Mouse (Mus musculus) midbrain, embryonic 10.5 days (tissue): ENCODE measurements around the gene Dcakd. TPM values are rescaled to one million over a fixed set of nuclear protein-coding genes. Genes with fewer than 3 reads are reported as not detected.

Experiments
- DNase-seq: peaks from one replicate; pipeline ENCODE4 v3.0.0-alpha.2; 2017; ENCODE audit warnings: low spot score
- H3K27ac ChIP-seq: fragments of 300-500 bp; sonication (generic); replicated peaks from 2 replicates; pipeline ENCODE4 v1.5.1; 2016; ENCODE audit warnings: mild to moderate bottlenecking
- H3K27me3 ChIP-seq: fragments of 300-500 bp; sonication (generic); 2 replicates; pipeline ENCODE4 v1.6.1; 2016; ENCODE audit warnings: low read depth, mild to moderate bottlenecking; ENCODE audit not compliant: poor library complexity, severe bottlenecking
- H3K36me3 ChIP-seq: fragments of 300-500 bp; sonication (generic); 2 replicates; pipeline ENCODE4 v1.6.1; 2016; ENCODE audit warnings: mild to moderate bottlenecking, moderate library complexity
- H3K4me1 ChIP-seq: fragments of 300-500 bp; sonication (generic); 2 replicates; pipeline ENCODE4 v1.6.1; 2016
- H3K4me3 ChIP-seq: fragments of 300-500 bp; sonication (generic); 2 replicates; pipeline ENCODE4 v1.5.1; 2016; ENCODE audit warnings: mild to moderate bottlenecking, moderate library complexity
- H3K9me3 ChIP-seq: fragments of 300-500 bp; sonication (generic); replicated peaks from 2 replicates; pipeline ENCODE4 v1.6.1; 2016; ENCODE audit warnings: mild to moderate bottlenecking
- WGBS: fragments of 180-500 bp; shearing (Covaris S2); methylation state at CpG from one replicate; pipeline ENCODE4 v1.1.7; 2016; 5-methylcytosine and 5-hydroxymethylcytosine counted together
- polyA plus RNA-seq: library from polyadenylated mRNA; unstranded; fragments of >200 nt; fragmentation: Nextera tagmentation; extraction: Ambion mirVana; gene quantifications from 2 replicates; pipeline ENCODE4 v1.2.1, GENCODE M21; 2016

Gene Dcakd
- polyA plus RNA-seq, 1 experiment from 2014 or later = 265 TPM

GRCm38 (mm10) chr11:102998254-102998576, 29.9 kb downstream of the Dcakd start:
- no peak overlapping the region for H3K4me3 ChIP-seq
- no peak for DNase-seq
- peaks cover 77% of the 10 kb centered on the region for H3K36me3 ChIP-seq
- no peaks in the 10 kb centered on the region for H3K9me3 ChIP-seq
- peaks cover 35% of the 10 kb centered on the region for H3K4me1 ChIP-seq
- H3K27ac ChIP-seq = peak overlapping the region; percentile 2
- no peaks in the 10 kb centered on the region for H3K27me3 ChIP-seq
- WGBS = 88% methylated on average over 7 of the region's 7 CpGs

GRCm38 (mm10) chr11:102996991-102997770, 31.0 kb downstream of the Dcakd start:
- Histone ChIP-seq H3K4me1 (peaks cover 41% of the 10 kb centered on the region), H3K9me3 (no peaks in the 10 kb centered on the region), H3K27ac (no peak overlapping the region), H3K4me3 (no peak overlapping the region), H3K27me3 (peaks cover 5% of the 10 kb centered on the region), H3K36me3 (peaks cover 71% of the 10 kb centered on the region)
- 92% methylated on average over 12 of the region's 12 CpGs for WGBS
- no peak for DNase-seq

- H3K27me3 ChIP-seq = peaks cover 13% of the 10 kb centered on the region
- H3K9me3 ChIP-seq = no peaks in the 10 kb centered on the region
- DNase-seq = no peak
- peaks cover 49% of the 10 kb centered on the region for H3K4me1 ChIP-seq
- 92% methylated on average over 7 of the region's 7 CpGs for WGBS
- peaks cover 71% of the 10 kb centered on the region for H3K36me3 ChIP-seq
- H3K4me3 ChIP-seq = no peak overlapping the region
- H3K27ac ChIP-seq = no peak overlapping the region
Measured at GRCm38 (mm10) chr11:102996385-102996784, 31.7 kb downstream of the Dcakd start.

- peaks cover 27% of the 10 kb centered on the region for H3K27me3 ChIP-seq
- DNase-seq = no peak
- peaks cover 65% of the 10 kb centered on the region for H3K36me3 ChIP-seq
- H3K4me3 ChIP-seq = no peak overlapping the region
- H3K9me3 ChIP-seq = no peaks in the 10 kb centered on the region
- H3K4me1 ChIP-seq = peaks cover 62% of the 10 kb centered on the region
- H3K27ac ChIP-seq = no peak overlapping the region
- WGBS = 92% methylated on average over 18 of the region's 18 CpGs
Measured at GRCm38 (mm10) chr11:102994952-102995351, 33.2 kb downstream of the Dcakd start.

- H3K9me3 ChIP-seq = no peaks in the 10 kb centered on the region
- DNase-seq = no peak
- H3K27me3 ChIP-seq = peaks cover 42% of the 10 kb centered on the region
- no peak overlapping the region for H3K4me3 ChIP-seq
- no peak overlapping the region; the same call in 1 of the 2 replicates for H3K27ac ChIP-seq
- H3K4me1 ChIP-seq = peaks cover 55% of the 10 kb centered on the region
- peaks cover 51% of the 10 kb centered on the region for H3K36me3 ChIP-seq
- 48% methylated on average over 17 of the region's 17 CpGs for WGBS
Measured at GRCm38 (mm10) chr11:102993420-102994029, 34.6 kb downstream of the Dcakd start.

- no peak overlapping the region for H3K4me3 ChIP-seq
- no peaks in the 10 kb centered on the region for H3K9me3 ChIP-seq
- peaks cover 49% of the 10 kb centered on the region for H3K4me1 ChIP-seq
- peaks cover 47% of the 10 kb centered on the region for H3K27me3 ChIP-seq
- peaks cover 45% of the 10 kb centered on the region for H3K36me3 ChIP-seq
- 5% methylated on average over 5 of the region's 5 CpGs for WGBS
- DNase-seq = peak; percentile 78
- H3K27ac ChIP-seq = no peak overlapping the region
Measured at GRCm38 (mm10) chr11:102992940-102993339, 35.2 kb downstream of the Dcakd start.

GRCm38 (mm10) chr11:102991681-102992080, 36.5 kb downstream of the Dcakd start:
- 2% methylated on average over 16 of the region's 16 CpGs for WGBS
- Histone ChIP-seq H3K27me3 (peaks cover 50% of the 10 kb centered on the region), H3K4me1 (peaks cover 51% of the 10 kb centered on the region), H3K27ac (peak overlapping the region; percentile 74), H3K4me3 (peak overlapping the region; percentile 42), H3K36me3 (peaks cover 32% of the 10 kb centered on the region), H3K9me3 (no peaks in the 10 kb centered on the region)
- peak; percentile 45 for DNase-seq

GRCm38 (mm10) chr11:102990152-102990663, 37.9 kb downstream of the Dcakd start:
- DNase-seq = peak; percentile 49
- 1% methylated on average over 29 of the region's 29 CpGs for WGBS
- peak overlapping the region; percentile 54 for H3K4me3 ChIP-seq
- peaks cover 58% of the 10 kb centered on the region for H3K27me3 ChIP-seq
- H3K9me3 ChIP-seq = no peaks in the 10 kb centered on the region
- peaks cover 56% of the 10 kb centered on the region for H3K4me1 ChIP-seq
- peak overlapping the region; percentile 3; the same call in 1 of the 2 replicates for H3K27ac ChIP-seq
- peaks cover 17% of the 10 kb centered on the region for H3K36me3 ChIP-seq

GRCm38 (mm10) chr11:102989641-102990151, 38.4 kb downstream of the Dcakd start:
- Histone ChIP-seq H3K4me1 (peaks cover 61% of the 10 kb centered on the region), H3K27me3 (peaks cover 58% of the 10 kb centered on the region), H3K4me3 (peak overlapping the region; percentile 54), H3K9me3 (no peaks in the 10 kb centered on the region), H3K36me3 (peaks cover 12% of the 10 kb centered on the region), H3K27ac (peak overlapping the region; percentile 3; the same call in 1 of the 2 replicates)
- DNase-seq = no peak
- 5% methylated on average over 28 of the region's 28 CpGs for WGBS

- no peak for DNase-seq
- Histone ChIP-seq H3K36me3 (no peaks in the 10 kb centered on the region), H3K4me1 (peaks cover 34% of the 10 kb centered on the region), H3K9me3 (no peaks in the 10 kb centered on the region), H3K4me3 (no peak overlapping the region), H3K27me3 (peaks cover 36% of the 10 kb centered on the region), H3K27ac (no peak overlapping the region)
- WGBS = 58% methylated on average over 6 of the region's 6 CpGs
Measured at GRCm38 (mm10) chr11:102985160-102985559, 43.0 kb downstream of the Dcakd start.

- peaks cover 30% of the 10 kb centered on the region for H3K4me1 ChIP-seq
- WGBS = 74% methylated on average over 4 of the region's 4 CpGs
- H3K27me3 ChIP-seq = peaks cover 32% of the 10 kb centered on the region
- H3K4me3 ChIP-seq = no peak overlapping the region
- DNase-seq = no peak
- H3K9me3 ChIP-seq = no peaks in the 10 kb centered on the region
- no peaks in the 10 kb centered on the region for H3K36me3 ChIP-seq
- peak overlapping the region; percentile 52; the same call in 1 of the 2 replicates for H3K27ac ChIP-seq
Measured at GRCm38 (mm10) chr11:102984615-102985014, 43.5 kb downstream of the Dcakd start.

GRCm38 (mm10) chr11:102984086-102984485, 44.0 kb downstream of the Dcakd start:
- peaks cover 27% of the 10 kb centered on the region; the same call in 1 of the 2 replicates for H3K4me1 ChIP-seq
- 94% methylated on average over 9 of the region's 9 CpGs for WGBS
- H3K9me3 ChIP-seq = no peaks in the 10 kb centered on the region
- peaks cover 30% of the 10 kb centered on the region for H3K27me3 ChIP-seq
- H3K4me3 ChIP-seq = no peak overlapping the region
- DNase-seq = no peak
- H3K27ac ChIP-seq = no peak overlapping the region
- no peaks in the 10 kb centered on the region for H3K36me3 ChIP-seq
